Mouse (Mus musculus): ENCODE data around the gene Hist2h4. TPM values are rescaled to one million over a fixed set of nuclear protein-coding genes. Genes with fewer than 3 reads are reported as not detected.
A peak's percentile ranks its signal among the peaks of the same experiment; 100 is the strongest.
"Not testable (repeated sequence)": the region's sequence is repeated elsewhere in the genome, so short reads cannot be mapped to it uniquely, and the experiment has no call there.

The Hist2h4 gene
- polyA plus RNA-seq, 1 experiment from 2014 or later: 9.9 TPM

GRCm38 (mm10) chr3:96269511-96270474 is 6.7 kb upstream of the Hist2h4 start, which contains the start of gene Hist2h2bb:
Gene Hist2h2bb, plus strand, starts transcription at chr3:96269752.
- no peak for TF ChIP-seq CTCF (IDR thresholded peaks at IDR 0.05; ENCODE audit: low read depth)

GRCm38 (mm10) chr3:96268776-96269378 is 5.8 kb upstream of the Hist2h4 start:
- peak; percentile 35 for ATAC-seq (replicated peaks; ENCODE audit: low FRiP score, low read depth)
- H3K27me3 ChIP-seq (ENCODE audit: insufficient read depth, low read length); DNase-seq (ENCODE audit: low spot score); H3K9me3 ChIP-seq (replicated peaks; ENCODE audit: low read length); H3K36me3 ChIP-seq (ENCODE audit: insufficient read depth, low read length): not testable (repeated sequence)
- H3K9ac ChIP-seq (ENCODE audit: low read depth, low read length): peak overlapping the region; percentile 64
- peak overlapping the region; percentile 85 for H3K4me2 ChIP-seq (ENCODE audit: low read length)
- peak overlapping the region; percentile 93 for H3K27ac ChIP-seq
- 0% methylated on average over 9 of the region's 44 CpGs for WGBS
- peaks cover 11% of the 10 kb centered on the region for H3K4me1 ChIP-seq (replicated peaks; ENCODE audit: insufficient read depth, low read length)
- H3K4me3 ChIP-seq (replicated peaks; ENCODE audit: low read depth, low read length): peak overlapping the region; percentile 54

More at GRCm38 (mm10) chr3:96269511-96270474, 6.7 kb upstream of the Hist2h4 start, which contains the start of gene Hist2h2bb:
- ATAC-seq (replicated peaks; ENCODE audit: low FRiP score, low read depth) (peak; percentile 95), DNase-seq (ENCODE audit: low spot score) (peak; percentile 99)
- H3K4me3 ChIP-seq (replicated peaks; ENCODE audit: low read depth, low read length): peak within 1 kb of the TSS; percentile 54
- peak within 1 kb of the TSS; percentile 93 for H3K27ac ChIP-seq
- peak within 1 kb of the TSS; percentile 64 for H3K9ac ChIP-seq (ENCODE audit: low read depth, low read length)
- no peaks in the 10 kb centered on the region for H3K27me3 ChIP-seq (ENCODE audit: insufficient read depth, low read length)
- no peaks in the 10 kb centered on the region for H3K36me3 ChIP-seq (ENCODE audit: insufficient read depth, low read length)
- WGBS: under 1% methylated on average over 45 of the region's 45 CpGs
- no peaks in the 10 kb centered on the region for H3K9me3 ChIP-seq (replicated peaks; ENCODE audit: low read length)
- peak within 1 kb of the TSS; percentile 85 for H3K4me2 ChIP-seq (ENCODE audit: low read length)
- peaks cover 6% of the 10 kb centered on the region for H3K4me1 ChIP-seq (replicated peaks; ENCODE audit: insufficient read depth, low read length)

- Histone ChIP-seq H3K36me3 (ENCODE audit: insufficient read depth, low read length) (no peaks in the 10 kb centered on the region), H3K4me3 (replicated peaks; ENCODE audit: low read depth, low read length) (peak within 1 kb of the TSS; percentile 54), H3K27me3 (ENCODE audit: insufficient read depth, low read length) (no peaks in the 10 kb centered on the region), H3K9me3 (replicated peaks; ENCODE audit: low read length) (no peaks in the 10 kb centered on the region), H3K9ac (ENCODE audit: low read depth, low read length) (peak within 1 kb of the TSS; percentile 64), H3K4me1 (replicated peaks; ENCODE audit: insufficient read depth, low read length) (peaks cover 11% of the 10 kb centered on the region), H3K27ac (peak within 1 kb of the TSS; percentile 93), H3K4me2 (ENCODE audit: low read length) (peak within 1 kb of the TSS; percentile 85)
- peak; percentile 98 for DNase-seq (ENCODE audit: low spot score)
- no peak for TF ChIP-seq CTCF (IDR thresholded peaks at IDR 0.05; ENCODE audit: low read depth)
- ATAC-seq (replicated peaks; ENCODE audit: low FRiP score, low read depth): peak; percentile 68
- 16% methylated on average over 28 of the region's 30 CpGs for WGBS
Measured at GRCm38 (mm10) chr3:96268051-96268775, 5.1 kb upstream of the Hist2h4 start, which contains the start of gene Hist2h3b. Gene Hist2h3b, plus strand, starts transcription at chr3:96268654.

- no peak for TF ChIP-seq CTCF (IDR thresholded peaks at IDR 0.05; ENCODE audit: low read depth)
- no peaks in the 10 kb centered on the region for H3K36me3 ChIP-seq (ENCODE audit: insufficient read depth, low read length)
- ATAC-seq (replicated peaks; ENCODE audit: low FRiP score, low read depth): no peak
- H3K4me3 ChIP-seq (replicated peaks; ENCODE audit: low read depth, low read length): peak overlapping the region; percentile 37
- H3K27ac ChIP-seq: peak overlapping the region; percentile 93
- H3K4me2 ChIP-seq (ENCODE audit: low read length): peak overlapping the region; percentile 60; the same call in 1 of the 2 replicates
- H3K27me3 ChIP-seq (ENCODE audit: insufficient read depth, low read length): no peaks in the 10 kb centered on the region
- no peaks in the 10 kb centered on the region for H3K9me3 ChIP-seq (replicated peaks; ENCODE audit: low read length)
- H3K4me1 ChIP-seq (replicated peaks; ENCODE audit: insufficient read depth, low read length): peaks cover 11% of the 10 kb centered on the region
- WGBS: 76% methylated on average over 4 of the region's 4 CpGs
- DNase-seq (ENCODE audit: low spot score): no peak
- H3K9ac ChIP-seq (ENCODE audit: low read depth, low read length): no peak overlapping the region
Measured at GRCm38 (mm10) chr3:96267541-96267940, 4.4 kb upstream of the Hist2h4 start.

- H3K9ac ChIP-seq (ENCODE audit: low read depth, low read length): no peak overlapping the region
- no peaks in the 10 kb centered on the region for H3K9me3 ChIP-seq (replicated peaks; ENCODE audit: low read length)
- no peaks in the 10 kb centered on the region for H3K27me3 ChIP-seq (ENCODE audit: insufficient read depth, low read length)
- no peak for ATAC-seq (replicated peaks; ENCODE audit: low FRiP score, low read depth)
- WGBS: 82% methylated on average over 8 of the region's 8 CpGs
- no peak overlapping the region for H3K4me3 ChIP-seq (replicated peaks; ENCODE audit: low read depth, low read length)
- peaks cover 14% of the 10 kb centered on the region for H3K4me1 ChIP-seq (replicated peaks; ENCODE audit: insufficient read depth, low read length)
- H3K36me3 ChIP-seq (ENCODE audit: insufficient read depth, low read length): no peaks in the 10 kb centered on the region
- H3K4me2 ChIP-seq (ENCODE audit: low read length): no peak overlapping the region
- TF ChIP-seq CTCF (IDR thresholded peaks at IDR 0.05; ENCODE audit: low read depth): no peak
- H3K27ac ChIP-seq: no peak overlapping the region
- no peak for DNase-seq (ENCODE audit: low spot score)
Measured at GRCm38 (mm10) chr3:96266132-96266710, 3.1 kb upstream of the Hist2h4 start.

Data from kidney, postnatal 0 days (tissue).